Mouse (Mus musculus) bone marrow, adult 2 months (tissue): ENCODE results near the gene Cdx2. TPM values are rescaled to one million over a fixed set of nuclear protein-coding genes. Genes with fewer than 3 reads are reported as not detected.

Experiments
- H3K27ac ChIP-seq: fragments of 200-500 bp; 2 replicates; pipeline ENCODE4 v1.5.1; 2012; ENCODE audit warnings: low read depth, mild to moderate bottlenecking, control low read depth, inconsistent platforms, low read length; ENCODE audit not compliant: control insufficient read depth, poor library complexity, insufficient read depth
- H3K4me1 ChIP-seq: fragments of 200-500 bp; 2 replicates; pipeline ENCODE4 v1.6.1; 2011; ENCODE audit warnings: low read length; ENCODE audit not compliant: control insufficient read depth, insufficient read depth
- H3K4me3 ChIP-seq: fragments of 200-500 bp; replicated peaks from 2 replicates; pipeline ENCODE3; 2011; ENCODE audit warnings: mild to moderate bottlenecking, low read depth, low read length, control low read depth; ENCODE audit not compliant: control insufficient read depth
- CTCF ChIP-seq: fragments of 200-500 bp; IDR thresholded peaks from 2 replicates; pipeline ENCODE4 v1.5.1; 2011; ENCODE audit warnings: low read length, control low read depth; ENCODE audit not compliant: control insufficient read depth, insufficient read depth
- POLR2A ChIP-seq: fragments of 200-500 bp; IDR thresholded peaks from 2 replicates; pipeline ENCODE4 v1.6.1; 2011; ENCODE audit warnings: low read depth, mild to moderate bottlenecking, control low read depth, low read length, borderline replicate concordance; ENCODE audit not compliant: control insufficient read depth
- WGBS: fragments of 180-500 bp; shearing (Covaris S2); methylation state at CpG from one replicate; pipeline ENCODE4 v1.1.7; 2018; 5-methylcytosine and 5-hydroxymethylcytosine counted together
- polyA plus RNA-seq: library from polyadenylated mRNA; stranded (reverse); fragments of >200 nt; gene quantifications from 2 replicates; pipeline ENCODE4 v1.2.4, GENCODE M21; 2011; ENCODE audit warnings: low replicate concordance; ENCODE audit not compliant: missing spikeins, insufficient read depth, insufficient read length

Gene Cdx2
- not detected in 2 replicates for polyA plus RNA-seq

- no peak for TF ChIP-seq CTCF
- no peak for TF ChIP-seq POLR2A
- no peak within 1 kb of the TSS for H3K27ac ChIP-seq
- WGBS = 3% methylated on average over 63 of the region's 63 CpGs
- H3K4me1 ChIP-seq = no peaks in the 10 kb centered on the region
- H3K4me3 ChIP-seq = no peak within 1 kb of the TSS
Observed at GRCm38 (mm10) chr5:147306638-147307397, at the start of gene Cdx2. Cdx2 (minus strand) TSS chr5:147307270.

- no peak overlapping the region for H3K27ac ChIP-seq
- no peak for TF ChIP-seq POLR2A
- TF ChIP-seq CTCF = no peak
- WGBS = 80% methylated on average over 13 of the region's 13 CpGs
- no peaks in the 10 kb centered on the region for H3K4me1 ChIP-seq
- H3K4me3 ChIP-seq = no peak overlapping the region
Observed at GRCm38 (mm10) chr5:147356260-147357055, 49.4 kb upstream of the Cdx2 start.

- TF ChIP-seq POLR2A (no peak), CTCF (no peak)
- Histone ChIP-seq H3K27ac (no peak overlapping the region), H3K4me1 (no peaks in the 10 kb centered on the region), H3K4me3 (no peak overlapping the region)
- 81% methylated on average over 3 of the region's 3 CpGs for WGBS
Observed at GRCm38 (mm10) chr5:147355788-147356187, 48.7 kb upstream of the Cdx2 start.

- Histone ChIP-seq H3K4me3 (no peak overlapping the region), H3K4me1 (no peaks in the 10 kb centered on the region), H3K27ac (no peak overlapping the region)
- 76% methylated on average over 8 of the region's 8 CpGs for WGBS
- TF ChIP-seq CTCF (no peak), POLR2A (no peak)
Observed at GRCm38 (mm10) chr5:147354985-147355384, 47.9 kb upstream of the Cdx2 start.

GRCm38 (mm10) chr5:147354161-147354780 lies 47.2 kb upstream of the Cdx2 start:
- no peak overlapping the region for H3K27ac ChIP-seq
- TF ChIP-seq POLR2A (no peak), CTCF (no peak)
- no peaks in the 10 kb centered on the region for H3K4me1 ChIP-seq
- no peak overlapping the region for H3K4me3 ChIP-seq
- 62% methylated on average over 17 of the region's 17 CpGs for WGBS

GRCm38 (mm10) chr5:147351931-147352330 lies 44.9 kb upstream of the Cdx2 start:
- Histone ChIP-seq H3K4me3 (no peak overlapping the region), H3K4me1 (no peaks in the 10 kb centered on the region), H3K27ac (no peak overlapping the region)
- WGBS = 67% methylated on average over 8 of the region's 8 CpGs
- no peak for TF ChIP-seq POLR2A
- no peak for TF ChIP-seq CTCF

- H3K4me3 ChIP-seq = no peak overlapping the region
- H3K4me1 ChIP-seq = no peaks in the 10 kb centered on the region; the same call in 1 of the 2 replicates
- peak; percentile 30; the same call in 1 of the 2 replicates for TF ChIP-seq CTCF
- no peak for TF ChIP-seq POLR2A
- WGBS = 77% methylated on average over 1 of the region's 1 CpGs
- H3K27ac ChIP-seq = no peak overlapping the region
Observed at GRCm38 (mm10) chr5:147345981-147346380, 38.9 kb upstream of the Cdx2 start.

- Histone ChIP-seq H3K4me3 (no peak overlapping the region), H3K27ac (no peak overlapping the region), H3K4me1 (no peaks in the 10 kb centered on the region; the same call in none of the 2 replicates)
- TF ChIP-seq POLR2A = no peak
- no peak for TF ChIP-seq CTCF
- WGBS = 86% methylated on average over 10 of the region's 10 CpGs
Observed at GRCm38 (mm10) chr5:147343904-147344303, 36.8 kb upstream of the Cdx2 start.
